Mouse (Mus musculus): ENCODE measurements around the gene Lrrc27. TPM values are rescaled to one million over a fixed set of nuclear protein-coding genes. Genes with fewer than 3 reads are reported as not detected.

Gene Lrrc27
- total RNA-seq, 2 experiments from 2014 or later, result 5.9 to 6.0 TPM

DNA sequence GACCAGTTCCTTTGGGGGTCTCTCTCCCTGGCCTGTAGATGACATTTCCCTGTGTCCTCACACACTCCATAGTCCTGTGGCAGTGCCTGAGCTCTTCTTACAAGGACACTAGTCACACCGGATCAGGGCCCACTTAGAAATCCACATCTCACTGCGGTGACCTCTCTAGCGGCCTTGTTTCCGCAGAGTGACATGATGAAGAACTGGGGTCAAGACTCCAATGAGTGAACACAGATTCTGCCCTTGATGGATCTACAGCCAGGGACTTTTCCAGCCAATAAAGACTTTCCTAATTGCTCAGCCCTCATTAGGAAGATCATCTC is 4.1 kb upstream of the Lrrc27 start:
- intact Hi-C loops (cut with DNase I), result loop anchor here (2.0 kb wide), 1 partner anchor 90 kb away; no protein-coding TSS in a partner anchor
- DNase-seq (ENCODE audit: low spot score in 2 of 2), result no peak

DNA sequence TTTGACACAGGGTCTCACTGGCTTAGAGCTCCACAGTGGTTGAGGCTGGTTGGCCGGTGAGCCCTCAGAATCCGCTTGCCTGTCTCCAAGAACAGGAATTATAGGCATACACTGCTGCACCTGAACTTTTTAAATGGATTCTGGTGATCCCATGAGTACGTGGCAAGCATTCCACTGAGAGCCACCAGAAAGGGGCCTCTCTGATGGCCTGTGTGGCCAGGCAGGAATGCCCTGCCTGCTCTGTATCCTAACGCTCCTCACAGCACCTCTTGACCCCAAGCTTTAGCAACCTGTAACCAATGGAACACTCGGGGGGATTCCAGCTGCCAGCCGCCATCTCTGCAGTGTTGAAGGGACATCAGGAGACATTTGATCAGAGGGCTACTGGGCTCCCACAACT is 1.0 kb upstream of the Lrrc27 start:
- no peak for DNase-seq (ENCODE audit: low spot score in 2 of 2)
- intact Hi-C loops (cut with DNase I), result no loop called here

DNA sequence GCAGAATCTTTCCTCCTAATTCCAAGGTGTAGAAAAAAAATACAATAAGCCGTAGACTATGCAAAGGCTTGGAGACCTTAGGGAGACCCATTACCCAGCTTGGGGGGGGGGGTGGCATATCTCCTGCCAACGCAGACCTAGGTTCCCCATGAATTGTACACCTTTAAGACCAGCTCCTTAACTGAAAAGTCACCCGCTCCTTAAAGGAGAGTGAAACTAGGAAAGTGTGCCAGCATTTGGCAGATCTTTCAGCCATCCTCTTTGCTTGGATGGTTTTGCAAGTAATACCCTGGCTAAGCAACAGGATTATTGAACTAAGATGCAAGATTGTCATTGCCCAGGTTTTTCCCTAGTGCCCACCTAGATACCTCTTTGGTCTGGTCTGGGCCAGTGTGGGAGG is 963 bp downstream of the Lrrc27 start:
- intact Hi-C loops (cut with DNase I), result no loop called here

DNA sequence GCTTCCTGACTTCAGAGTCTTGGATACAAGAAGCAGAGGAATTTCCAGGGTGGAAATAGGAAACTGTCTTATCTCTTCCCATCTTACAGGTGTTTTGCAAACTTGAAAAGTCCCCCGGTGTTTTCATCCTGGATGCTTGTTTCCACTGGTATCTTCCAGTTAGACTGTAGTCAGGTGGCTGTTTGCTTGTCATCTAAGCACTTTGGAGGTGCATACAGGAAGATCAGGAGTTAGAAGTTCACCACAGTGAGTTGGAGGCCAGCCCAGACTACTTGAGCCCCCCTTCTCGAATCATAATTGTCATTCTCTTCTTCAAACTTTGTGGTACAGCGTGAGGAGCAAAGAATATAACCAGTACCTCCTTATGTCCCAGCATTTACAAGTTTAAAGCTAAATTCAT is 1.4 kb downstream of the Lrrc27 start:
- intact Hi-C loops (cut with DNase I), result no loop called here
- DNase-seq (ENCODE audit: low spot score in 2 of 2), result no peak

More for the DNA sequence above, 963 bp downstream of the Lrrc27 start:
- no peak for DNase-seq (ENCODE audit: low spot score in 2 of 2)

DNA sequence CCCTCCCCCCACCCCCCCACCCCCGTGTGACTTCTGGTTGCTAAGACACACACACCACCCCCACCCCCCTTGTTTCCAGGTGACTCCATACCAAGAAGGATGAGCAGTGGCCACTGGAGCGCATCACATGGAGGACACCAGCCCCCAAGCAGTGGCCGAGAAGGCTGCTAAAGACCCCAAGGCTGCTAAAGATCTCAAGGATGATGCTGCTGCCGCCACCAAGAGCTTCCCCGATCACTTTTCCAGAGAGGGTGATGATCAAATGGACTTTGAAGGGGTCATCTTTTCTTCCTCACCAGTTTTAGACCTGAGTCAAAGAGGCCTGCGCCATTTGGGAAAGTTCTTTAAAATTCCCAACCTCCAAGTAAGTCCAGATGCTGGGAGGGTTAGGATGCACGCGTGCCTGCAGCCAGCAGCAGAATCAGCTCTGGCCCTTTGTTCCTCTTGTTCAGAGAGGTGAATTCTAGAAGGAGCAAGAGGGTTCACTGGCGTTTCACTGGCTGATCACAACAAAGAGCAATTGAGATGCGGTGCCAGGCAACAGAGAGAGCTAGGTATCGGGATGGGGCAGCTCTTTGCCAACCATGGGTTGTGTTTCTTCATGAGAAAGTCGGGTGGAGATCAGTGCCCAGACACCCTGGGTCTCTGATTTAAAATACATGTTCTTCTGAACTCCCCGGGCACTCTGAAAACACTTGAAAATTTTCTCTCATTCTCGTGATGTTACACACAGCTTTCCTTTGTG is 2.0 kb downstream of the Lrrc27 start:
- DNase-seq (ENCODE audit: low spot score in 2 of 2), result no peak
- intact Hi-C loops (cut with DNase I), result no loop called here

DNA sequence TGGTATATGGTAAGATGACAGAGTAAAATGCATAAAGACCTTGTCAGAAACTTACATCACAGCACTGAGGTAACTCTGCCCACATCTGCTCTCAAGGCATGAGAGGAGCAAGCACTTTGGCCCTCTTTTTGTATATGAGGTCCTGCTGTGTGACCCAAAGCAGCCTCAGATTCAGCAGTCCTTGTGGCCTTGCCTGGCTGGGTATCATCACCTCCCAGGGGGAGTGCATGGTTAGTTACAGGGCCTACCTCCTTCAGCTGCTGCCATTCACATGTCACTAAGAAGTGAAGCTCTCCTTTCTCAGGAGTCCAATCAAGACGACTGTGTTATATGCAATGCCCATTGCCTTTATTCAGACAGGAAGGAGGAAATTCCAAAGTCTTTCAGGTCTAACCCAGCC is 2.7 kb downstream of the Lrrc27 start:
- no peak for DNase-seq (ENCODE audit: low spot score in 2 of 2)
- intact Hi-C loops (cut with DNase I), result no loop called here

DNA sequence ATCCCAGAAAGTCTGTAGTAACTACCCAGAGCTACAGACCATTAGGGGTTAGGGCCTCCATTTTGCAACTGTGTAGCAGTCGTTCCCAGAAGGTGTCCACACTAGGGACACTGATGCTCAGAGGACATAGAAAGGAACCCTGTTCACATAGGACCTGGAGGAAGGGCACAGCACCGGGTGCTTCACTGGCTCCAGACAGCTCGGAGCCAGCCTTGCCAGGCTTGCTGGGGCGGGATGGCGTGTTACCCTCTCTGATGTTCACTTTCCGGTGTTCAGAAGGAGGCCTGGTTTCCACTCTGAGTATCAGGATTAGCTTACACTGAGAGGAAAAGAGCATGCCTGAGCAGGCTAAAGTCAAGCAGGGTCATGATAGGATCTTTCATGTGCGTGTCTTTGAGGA is 3.2 kb downstream of the Lrrc27 start:
- DNase-seq (ENCODE audit: low spot score in 2 of 2), result no peak
- intact Hi-C loops (cut with DNase I), result no loop called here

DNA sequence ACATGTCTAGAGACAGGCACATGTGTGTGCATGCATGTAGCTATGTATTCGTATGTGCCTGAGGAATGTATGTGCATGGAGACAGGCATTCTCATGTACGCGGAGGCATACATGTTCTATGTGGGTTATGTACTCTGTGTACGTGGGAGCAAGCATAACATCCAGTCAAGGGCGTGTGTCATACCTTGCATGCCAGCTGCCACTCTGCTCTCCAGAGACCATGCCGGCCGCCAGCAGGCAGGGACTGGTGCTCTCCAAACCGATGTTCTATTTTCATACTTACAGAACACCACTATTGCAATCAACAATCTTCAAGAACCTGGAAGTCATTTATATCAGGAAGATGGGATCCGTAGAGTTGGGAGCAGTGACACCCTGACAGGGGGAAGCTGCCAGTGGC is 3.7 kb downstream of the Lrrc27 start:
- intact Hi-C loops (cut with DNase I), result no loop called here
- DNase-seq (ENCODE audit: low spot score in 2 of 2), result no peak

DNA sequence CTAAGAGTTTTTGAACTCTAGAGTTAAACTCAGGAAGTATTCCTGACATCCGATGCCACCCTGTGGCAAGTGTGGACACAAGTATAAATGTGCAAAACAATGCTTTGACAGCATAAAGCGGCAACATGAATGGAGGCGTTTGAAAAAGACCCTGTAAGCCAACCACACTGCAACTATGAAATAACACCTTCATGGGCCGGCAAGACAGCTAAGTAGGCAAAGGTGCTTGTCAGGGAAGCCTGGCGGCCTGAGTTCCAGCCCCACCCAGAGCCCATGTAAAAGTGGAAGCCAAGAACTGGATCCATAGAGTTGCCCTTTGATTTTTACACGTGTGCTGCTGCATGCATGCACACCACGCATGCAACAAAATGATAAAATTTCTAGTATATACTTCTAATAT is 4.3 kb downstream of the Lrrc27 start:
- no peak for DNase-seq (ENCODE audit: low spot score in 2 of 2)
- intact Hi-C loops (cut with DNase I), result no loop called here

DNA sequence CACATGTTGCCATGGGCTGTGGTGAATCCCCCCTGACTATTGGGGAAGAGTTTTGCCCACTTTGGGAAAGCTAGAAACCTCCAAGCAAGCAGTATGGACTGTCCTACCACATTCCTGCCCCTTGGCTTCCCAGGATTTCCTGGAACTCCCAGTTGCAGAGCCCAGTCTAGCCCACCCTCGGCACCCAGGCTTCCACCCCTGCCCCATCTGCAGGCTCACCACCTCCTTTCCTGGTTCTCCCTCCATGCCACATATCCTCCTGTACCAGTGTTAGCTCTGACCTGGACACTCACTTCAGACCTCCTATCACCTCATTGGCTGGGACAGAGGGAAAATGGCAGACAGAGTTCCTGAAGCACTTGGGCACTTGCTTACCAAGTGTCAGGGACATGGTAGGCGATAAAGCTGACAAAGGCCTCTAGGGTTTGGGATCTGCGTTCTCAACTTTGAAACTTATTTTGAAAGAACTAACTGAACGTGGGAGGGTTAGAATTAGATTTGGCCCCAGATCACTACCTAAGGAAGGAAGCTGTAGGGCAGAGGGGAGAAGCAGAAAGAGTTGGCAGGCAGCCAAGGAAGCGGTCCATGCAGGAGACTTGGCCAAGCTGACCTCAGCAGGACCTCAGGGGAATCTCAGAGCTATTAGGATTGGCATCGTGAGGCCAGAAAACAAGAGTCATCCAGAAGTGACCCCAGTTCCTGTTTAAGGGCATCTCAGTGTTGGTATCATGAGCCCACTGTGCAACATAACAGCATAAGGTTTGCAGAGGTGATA is 6.0 kb downstream of the Lrrc27 start:
- intact Hi-C loops (cut with DNase I), result no loop called here
- DNase-seq (ENCODE audit: low spot score in 2 of 2), result peak in 1 of 2 experiments; percentile 48

DNA sequence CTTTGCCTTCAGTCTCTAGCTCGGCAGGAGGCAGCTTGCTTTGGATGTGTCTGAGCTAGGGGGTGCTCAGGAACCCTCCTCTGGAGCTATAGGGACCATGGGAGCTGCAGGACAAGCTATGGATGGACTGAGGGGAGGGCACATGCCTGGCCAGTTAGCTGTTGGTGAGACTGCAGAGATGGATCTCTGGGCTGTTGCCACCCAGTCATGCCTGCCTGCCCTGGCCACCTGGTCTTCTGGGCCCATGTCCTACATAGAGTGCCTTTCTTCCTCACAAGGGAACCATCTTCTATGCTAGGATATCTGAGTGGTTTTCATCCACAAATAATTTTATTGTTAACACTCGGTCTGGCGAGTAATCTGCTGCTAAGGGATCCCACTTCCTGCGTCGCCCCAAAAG is 6.7 kb downstream of the Lrrc27 start:
- no peak for DNase-seq (ENCODE audit: low spot score in 2 of 2)
- intact Hi-C loops (cut with DNase I), result no loop called here

DNA sequence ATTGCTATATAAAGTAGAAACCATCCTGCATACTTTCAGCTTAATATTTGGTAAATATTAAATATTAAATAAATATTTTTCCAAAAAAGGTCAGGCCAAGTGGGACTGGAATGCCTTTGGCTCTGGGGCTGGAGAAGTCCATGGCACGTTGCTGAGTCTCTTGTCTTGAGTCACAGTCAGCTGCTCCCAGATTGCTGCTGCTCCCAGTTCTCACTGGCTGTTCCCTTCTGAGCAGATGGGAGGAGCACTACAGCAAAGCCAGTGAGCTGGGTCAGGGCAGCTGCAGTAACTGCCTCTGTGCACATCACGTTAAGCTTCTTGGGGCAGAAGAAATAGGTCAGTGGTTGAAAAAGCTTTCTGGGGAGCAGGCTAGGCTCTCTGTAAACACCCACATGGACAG is 7.5 kb downstream of the Lrrc27 start:
- intact Hi-C loops (cut with DNase I), result no loop called here
- no peak for DNase-seq (ENCODE audit: low spot score in 2 of 2)

DNA sequence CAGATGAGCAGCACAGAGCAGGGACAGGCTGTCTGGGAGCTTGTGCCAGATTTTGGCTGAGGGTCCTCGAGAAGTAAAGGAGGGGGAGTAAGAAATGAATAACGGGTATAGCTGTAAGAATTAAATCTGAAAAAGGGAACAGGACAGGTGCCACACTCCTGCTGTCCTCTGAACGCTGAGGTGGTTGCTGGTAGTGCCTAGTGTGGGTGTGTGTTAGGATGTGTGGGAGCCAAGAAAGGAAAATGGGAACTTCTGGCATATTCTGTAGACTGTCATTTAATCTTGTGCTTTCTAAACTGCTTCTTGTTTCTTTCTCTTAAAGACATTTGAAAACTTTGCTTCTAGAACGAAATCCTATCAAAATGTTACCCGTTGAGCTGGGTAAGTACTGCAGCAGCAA is 8.3 kb downstream of the Lrrc27 start:
- intact Hi-C loops (cut with DNase I), result no loop called here
- DNase-seq (ENCODE audit: low spot score in 2 of 2), result peak in 1 of 2 experiments; percentile 40

DNA sequence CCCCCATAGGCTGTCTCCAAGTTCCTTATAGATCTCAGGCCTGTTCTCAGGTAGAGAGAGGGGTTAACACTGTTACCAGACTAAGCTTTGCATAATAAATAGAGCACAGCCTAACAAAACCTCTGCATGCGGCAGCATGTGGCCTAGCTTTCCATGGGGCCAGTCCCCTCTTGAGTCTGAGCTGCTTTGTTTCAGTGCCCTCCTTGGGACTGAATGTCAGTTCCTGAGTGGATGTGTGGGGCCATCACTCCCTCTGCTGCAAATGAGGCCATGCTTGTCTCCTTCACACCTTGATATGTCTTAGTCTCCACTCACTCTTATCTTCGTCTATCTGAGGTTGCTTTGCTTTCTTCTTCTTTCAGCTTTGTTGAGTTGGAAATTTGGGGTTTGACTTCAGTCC is 9.1 kb downstream of the Lrrc27 start:
- intact Hi-C loops (cut with DNase I), result no loop called here
- no peak for DNase-seq (ENCODE audit: low spot score in 2 of 2)

DNA sequence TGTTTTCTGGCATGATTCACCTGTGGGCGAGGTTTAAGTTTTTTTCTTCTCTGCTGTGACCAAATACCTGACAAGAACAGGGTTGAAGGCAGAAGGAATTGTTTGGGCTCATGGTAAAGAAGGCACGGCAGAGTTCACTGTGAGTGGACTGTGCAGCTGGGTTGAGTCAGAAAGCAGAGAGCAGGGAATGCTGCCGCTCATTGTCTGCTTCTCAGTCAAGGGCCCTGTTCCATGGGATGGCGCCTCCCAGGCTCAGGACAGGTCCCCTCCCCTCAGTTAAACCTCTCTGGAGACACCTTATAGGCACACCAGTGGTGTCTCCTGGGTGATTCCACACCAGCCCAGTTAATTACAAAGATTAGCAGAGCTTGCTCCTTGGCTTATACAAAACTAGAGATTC is 9.6 kb downstream of the Lrrc27 start:
- intact Hi-C loops (cut with DNase I), result no loop called here
- DNase-seq (ENCODE audit: low spot score in 2 of 2), result no peak

DNA sequence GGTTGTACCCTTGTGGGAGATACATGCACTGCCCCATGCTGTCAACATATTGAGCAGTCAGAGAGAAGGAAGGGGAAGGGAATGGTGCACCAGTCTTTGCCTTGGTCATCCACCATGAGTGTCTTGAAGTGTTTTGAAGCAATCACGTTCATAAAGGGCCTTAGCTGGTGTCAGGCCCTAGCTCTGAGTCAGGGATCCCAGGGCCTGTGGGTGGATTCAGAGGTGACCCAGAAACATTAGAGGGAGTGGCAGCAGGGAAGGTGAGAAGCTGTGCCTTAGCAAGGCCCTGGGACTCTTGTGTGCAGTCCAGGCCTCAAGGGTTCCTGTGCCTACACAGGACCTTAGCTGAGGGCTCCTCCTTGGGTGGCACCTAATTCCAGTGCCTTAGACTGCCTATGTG is 11.3 kb downstream of the Lrrc27 start:
- intact Hi-C loops (cut with DNase I), result no loop called here
- no peak for DNase-seq (ENCODE audit: low spot score in 2 of 2)

DNA sequence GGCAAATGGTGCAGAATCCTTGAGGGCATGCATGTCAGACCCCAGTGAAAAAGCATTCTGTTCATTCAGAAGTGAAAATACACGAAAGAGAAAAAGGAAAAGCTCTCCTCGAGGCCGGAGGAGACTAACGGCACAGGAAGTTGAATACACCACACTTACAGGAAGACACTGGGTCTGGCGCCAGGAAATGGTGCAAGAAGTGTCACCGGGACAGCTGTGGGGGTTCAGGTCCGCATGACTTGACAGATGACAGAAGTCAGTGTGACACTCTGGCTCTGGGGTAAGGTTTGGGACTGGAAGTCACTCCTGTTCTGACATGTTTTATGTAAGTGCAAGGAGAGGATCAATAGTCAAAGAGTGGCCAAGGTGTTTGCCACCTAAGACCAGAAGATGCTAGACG is 11.9 kb downstream of the Lrrc27 start:
- DNase-seq (ENCODE audit: low spot score in 2 of 2), result no peak
- intact Hi-C loops (cut with DNase I), result no loop called here

DNA sequence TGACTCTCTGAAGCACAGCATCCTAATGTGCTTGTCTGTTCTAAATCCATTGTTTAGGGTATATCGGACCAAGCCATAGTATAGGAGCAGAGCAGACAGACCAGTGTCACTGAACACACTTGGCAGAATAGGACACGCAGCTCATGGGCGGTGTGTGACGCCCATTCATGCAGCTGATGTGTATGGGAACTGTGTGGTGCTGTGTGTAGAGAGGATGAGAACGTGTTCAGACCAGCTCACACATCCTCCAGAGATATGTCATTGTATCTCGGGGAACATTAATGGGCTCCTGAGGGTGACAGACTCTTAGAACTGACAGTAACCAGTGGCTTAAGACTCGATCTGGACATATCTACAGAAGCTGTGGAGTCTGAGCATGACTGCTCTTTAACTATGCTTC is 13.6 kb downstream of the Lrrc27 start:
- no peak for DNase-seq (ENCODE audit: low spot score in 2 of 2)
- intact Hi-C loops (cut with DNase I), result no loop called here

DNA sequence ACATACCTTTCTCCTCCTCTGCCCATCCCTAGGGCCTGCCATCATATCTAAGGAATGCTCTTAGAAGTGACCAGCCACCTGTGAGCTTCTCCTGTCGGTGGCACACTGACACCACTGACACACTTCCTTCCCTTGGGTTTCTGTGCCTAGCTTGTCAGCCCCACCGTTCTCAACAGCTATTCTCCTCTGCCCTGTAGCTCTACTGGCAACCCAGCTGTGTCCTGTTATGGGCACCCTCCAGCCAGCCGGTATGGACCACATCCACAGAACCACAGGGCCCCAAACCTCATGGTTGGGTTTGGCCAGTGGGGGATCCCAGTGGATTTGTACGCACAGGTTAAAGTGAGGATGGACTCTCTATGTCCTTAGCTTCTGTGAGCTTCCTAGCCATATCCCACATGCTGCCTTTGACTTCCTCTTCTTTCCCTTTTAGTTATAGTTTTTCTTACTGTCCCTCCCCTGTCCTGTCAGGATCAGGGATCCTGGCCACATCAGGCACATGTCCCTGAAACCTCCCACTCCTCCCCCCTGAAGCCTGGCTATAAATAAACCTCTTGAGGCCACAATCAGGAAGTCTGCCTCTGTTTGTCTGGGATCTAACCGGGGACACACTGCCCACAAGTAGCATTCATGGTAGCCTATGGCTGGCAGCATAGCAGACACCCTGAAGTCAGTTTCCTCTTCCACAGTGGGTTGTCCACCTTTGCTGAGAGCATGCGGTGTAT is 15.8 kb downstream of the Lrrc27 start:
- intact Hi-C loops (cut with DNase I), result no loop called here
- DNase-seq (ENCODE audit: low spot score in 2 of 2), result no peak

DNA sequence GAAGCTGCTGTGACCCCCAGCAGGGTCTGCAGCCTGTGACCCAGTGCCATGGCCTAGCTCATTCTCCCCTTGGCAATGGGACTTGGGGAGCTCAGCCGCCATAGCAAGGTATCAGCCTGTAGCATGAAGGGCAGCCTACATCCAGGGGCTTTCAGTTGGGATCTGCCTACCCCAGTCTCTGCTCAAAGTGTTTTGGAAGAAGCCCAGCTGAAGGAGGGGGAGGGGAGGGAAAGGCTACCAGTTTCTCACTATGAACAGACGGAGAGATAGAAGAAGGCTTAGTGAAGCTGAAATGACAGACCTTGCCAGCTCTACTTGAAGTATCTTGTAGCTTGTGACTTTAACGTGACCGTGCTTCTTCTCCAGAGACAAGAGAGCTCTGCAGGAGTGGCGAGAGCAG is 17.0 kb downstream of the Lrrc27 start:
- intact Hi-C loops (cut with DNase I), result loop anchor here (5.0 to 10.0 kb wide), 2 partner anchors 165 to 242 kb away; no protein-coding TSS in a partner anchor
- no peak for DNase-seq (ENCODE audit: low spot score in 2 of 2)
